ENCODE assay signal across 8 mouse cellular contexts in the genomic region with DNA sequence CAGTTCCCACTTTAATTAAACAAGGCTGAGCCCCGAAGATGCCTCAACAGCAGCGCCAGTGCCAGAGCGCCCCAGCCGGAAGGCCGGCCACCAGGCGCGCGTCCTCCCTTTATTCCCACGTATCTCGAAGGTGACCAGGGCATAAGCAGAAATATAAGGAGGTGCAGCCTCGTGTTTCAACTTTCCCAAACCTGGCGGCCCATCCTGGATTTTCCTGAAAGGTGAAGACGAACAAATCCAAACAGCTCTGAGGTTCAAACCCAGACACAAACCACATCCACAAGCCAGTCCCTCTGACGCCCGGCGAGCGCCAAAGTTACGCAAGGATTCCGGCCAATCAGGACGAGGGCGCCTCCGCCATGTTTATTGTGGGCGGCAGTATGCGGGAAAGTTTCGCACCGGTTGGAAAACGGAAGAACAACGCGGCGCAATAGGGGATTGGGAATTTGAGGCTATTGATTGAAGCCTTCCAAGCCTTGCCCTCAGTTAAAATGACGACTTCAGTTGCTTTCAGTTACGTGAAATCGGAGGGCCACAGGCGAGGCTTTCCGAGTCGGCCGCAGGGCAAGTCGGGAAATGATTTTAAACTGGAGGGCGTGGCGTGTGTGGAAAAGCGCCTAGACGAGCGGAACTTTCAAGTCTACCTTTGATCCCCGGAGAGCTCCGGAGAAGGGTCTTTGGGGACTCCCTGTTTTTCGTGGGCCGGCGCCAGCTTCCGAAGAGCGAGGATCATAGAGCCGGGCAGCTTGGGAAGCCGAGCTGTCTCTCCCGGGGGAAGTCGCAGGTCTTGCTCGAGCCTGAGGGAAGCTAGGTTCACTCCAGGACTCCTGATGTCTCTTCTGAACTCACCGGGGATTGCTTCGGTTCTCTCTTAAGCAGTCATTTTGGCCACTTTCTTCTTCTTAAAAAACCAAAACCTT. TPM values are rescaled to one million over a fixed set of nuclear protein-coding genes. Genes with fewer than 3 reads are reported as not detected.
A peak's percentile ranks its signal among the peaks of the same experiment; 100 is the strongest.
DNase-seq lines count a peak whose midpoint lies in the region; ATAC-seq and TF ChIP-seq lines count a peak whose summit lies in the region.

A gene (minus strand): TSS at position 307 of the 920 bp plus-strand sequence.
A gene (plus strand): TSS at position 362 of the 920 bp plus-strand sequence.

- H3K9ac ChIP-seq in heart, embryonic 12.5 days: peak within 1 kb of the TSS; percentile 84
- H3K9ac ChIP-seq in kidney, postnatal 0 days (ENCODE audit: low read depth, low read length): peak within 1 kb of the TSS; percentile 73
- peak within 1 kb of the TSS; percentile 91 for H3K9ac ChIP-seq in liver, embryonic 11.5 days (ENCODE audit: low read depth, low read length)
- H3K9ac ChIP-seq in stomach, embryonic 14.5 days (replicated peaks; ENCODE audit: low read depth, low read length): peak within 1 kb of the TSS; percentile 87

- H3K9me3 ChIP-seq in heart, embryonic 12.5 days (replicated peaks): no peaks in the 10 kb centered on the region
- no peaks in the 10 kb centered on the region for H3K9me3 ChIP-seq in kidney, postnatal 0 days (replicated peaks; ENCODE audit: low read length)
- H3K9me3 ChIP-seq in liver, embryonic 11.5 days (ENCODE audit: control insufficient read depth, low read length): no peaks in the 10 kb centered on the region
- H3K9me3 ChIP-seq in stomach, embryonic 14.5 days (ENCODE audit: control insufficient read depth, low read depth, low read length): no peaks in the 10 kb centered on the region

- peaks cover 4% of the 10 kb centered on the region; the same call in 1 of the 2 replicates for H3K36me3 ChIP-seq in heart, embryonic 12.5 days
- no peaks in the 10 kb centered on the region for H3K36me3 ChIP-seq in kidney, postnatal 0 days (ENCODE audit: insufficient read depth, low read length)
- H3K36me3 ChIP-seq in liver, embryonic 11.5 days (ENCODE audit: control insufficient read depth, insufficient read depth, low read length): peaks cover 2% of the 10 kb centered on the region; the same call in 1 of the 2 replicates
- H3K36me3 ChIP-seq in stomach, embryonic 14.5 days (ENCODE audit: control insufficient read depth, insufficient read depth, low read length): no peaks in the 10 kb centered on the region; the same call in 1 of the 2 replicates

- WGBS in heart, embryonic 12.5 days: under 1% methylated on average over 57 of the region's 57 CpGs
- under 1% methylated on average over 57 of the region's 57 CpGs for WGBS in kidney, postnatal 0 days
- WGBS in liver, embryonic 11.5 days: under 1% methylated on average over 57 of the region's 57 CpGs
- under 1% methylated on average over 57 of the region's 57 CpGs for WGBS in stomach, embryonic 14.5 days

- H3K27ac ChIP-seq in heart, embryonic 12.5 days (ENCODE audit: poor library complexity, severe bottlenecking): peak within 1 kb of the TSS; percentile 75
- peak within 1 kb of the TSS; percentile 73 for H3K27ac ChIP-seq in kidney, postnatal 0 days
- peak within 1 kb of the TSS; percentile 77; the same call in 1 of the 2 replicates for H3K27ac ChIP-seq in liver, embryonic 11.5 days (ENCODE audit: low read depth, low read length)
- peak within 1 kb of the TSS; percentile 69 for H3K27ac ChIP-seq in stomach, embryonic 14.5 days (ENCODE audit: low read length)

- H3K4me1 ChIP-seq in heart, embryonic 12.5 days (replicated peaks): peaks cover 26% of the 10 kb centered on the region
- H3K4me1 ChIP-seq in kidney, postnatal 0 days (replicated peaks; ENCODE audit: insufficient read depth, low read length): peaks cover 20% of the 10 kb centered on the region; the same call in 1 of the 2 replicates
- H3K4me1 ChIP-seq in liver, embryonic 11.5 days (replicated peaks; ENCODE audit: control insufficient read depth, insufficient read depth, low read length): peaks cover 17% of the 10 kb centered on the region; the same call in 1 of the 2 replicates
- peaks cover 14% of the 10 kb centered on the region for H3K4me1 ChIP-seq in stomach, embryonic 14.5 days (ENCODE audit: control insufficient read depth, insufficient read depth, low read length)

- DNase-seq in CD4-positive helper T cell, adult 2 months (ENCODE audit: low read depth, low spot score): peak; percentile 97
- DNase-seq in brain, embryonic 18.5 days (ENCODE audit: low read depth, low spot score): peak; percentile 98
- DNase-seq in kidney, postnatal 0 days (ENCODE audit: low spot score): peak; percentile 99
- DNase-seq in liver, embryonic 11.5 days (ENCODE audit: low spot score): peak; percentile 91
- DNase-seq in naive thymus-derived CD4-positive, alpha-beta T cell, adult 2 months (ENCODE audit: low read depth): peak; percentile 96

- no peaks in the 10 kb centered on the region for H3K27me3 ChIP-seq in heart, embryonic 12.5 days (replicated peaks)
- H3K27me3 ChIP-seq in kidney, postnatal 0 days (ENCODE audit: insufficient read depth, low read length): no peaks in the 10 kb centered on the region
- no peaks in the 10 kb centered on the region for H3K27me3 ChIP-seq in liver, embryonic 11.5 days (replicated peaks; ENCODE audit: control insufficient read depth, insufficient read depth, low read length)
- H3K27me3 ChIP-seq in stomach, embryonic 14.5 days (ENCODE audit: control insufficient read depth, insufficient read depth, low read length): no peaks in the 10 kb centered on the region

- peak; percentile 91 for ATAC-seq in erythroid progenitor cell, adult 5-6 weeks (replicated peaks; ENCODE audit: low FRiP score, poor library complexity, severe bottlenecking)
- ATAC-seq in heart, embryonic 12.5 days (ENCODE audit: insufficient number of reproducible peaks, low FRiP score): peak; percentile 94
- peak; percentile 97 for ATAC-seq in kidney, postnatal 0 days (replicated peaks; ENCODE audit: low FRiP score, low read depth)
- ATAC-seq in liver, embryonic 11.5 days (replicated peaks; ENCODE audit: low FRiP score): peak; percentile 95
- peak; percentile 97 for ATAC-seq in stomach, embryonic 14.5 days (ENCODE audit: insufficient number of reproducible peaks, insufficient read depth, low FRiP score, low read depth)

- TF ChIP-seq CTCF in kidney, postnatal 0 days (IDR thresholded peaks at IDR 0.05; ENCODE audit: low read depth): peak; percentile 29; the same call in 1 of the 2 replicates

- H3K4me2 ChIP-seq in heart, embryonic 12.5 days: peak within 1 kb of the TSS; percentile 90
- peak within 1 kb of the TSS; percentile 89 for H3K4me2 ChIP-seq in kidney, postnatal 0 days (ENCODE audit: low read length)
- H3K4me2 ChIP-seq in liver, embryonic 11.5 days: peak within 1 kb of the TSS; percentile 76
- H3K4me2 ChIP-seq in stomach, embryonic 14.5 days (replicated peaks; ENCODE audit: low read depth, low read length): peak within 1 kb of the TSS; percentile 61

- H3K4me3 ChIP-seq in heart, embryonic 12.5 days: peak within 1 kb of the TSS; percentile 83
- H3K4me3 ChIP-seq in kidney, postnatal 0 days (replicated peaks; ENCODE audit: low read depth, low read length): peak within 1 kb of the TSS; percentile 79
- H3K4me3 ChIP-seq in liver, embryonic 11.5 days (ENCODE audit: low read depth, low read length): peak within 1 kb of the TSS; percentile 87
- H3K4me3 ChIP-seq in stomach, embryonic 14.5 days (ENCODE audit: low read depth, low read length): peak within 1 kb of the TSS; percentile 64

RNA-seq across cellular contexts. Expression of the first gene that starts in this region (rescaled TPM):
- total RNA-seq in erythroid progenitor cell, adult 5-6 weeks (2015; ENCODE audit: low replicate concordance): 23.1 and 35.3 TPM in 2 replicates
- 18.2 and 27.5 TPM in 2 replicates for total RNA-seq in erythroid progenitor cell, adult 5-6 weeks (2017; ENCODE audit: low replicate concordance)
- 35.2 and 38.4 TPM in 2 replicates for polyA plus RNA-seq in heart, embryonic 12.5 days (2016; fragmentation: Nextera tagmentation; extraction: Ambion mirVana)
- polyA plus RNA-seq in kidney, postnatal 0 days (2015; fragmentation: Nextera tagmentation; extraction: Ambion mirVana): 23.5 and 25.8 TPM in 2 replicates
- 68.3 and 84.3 TPM in 2 replicates for polyA plus RNA-seq in liver, embryonic 11.5 days (2014; fragmentation: Nextera tagmentation; extraction: Ambion mirVana)
- 26.1 and 31.2 TPM in 2 replicates for polyA plus RNA-seq in stomach, embryonic 14.5 days (2014; fragmentation: Nextera tagmentation; extraction: Ambion mirVana)

RNA-seq across cellular contexts. Expression of the second gene that starts in this region (rescaled TPM):
- total RNA-seq in erythroid progenitor cell, adult 5-6 weeks (2015; ENCODE audit: low replicate concordance): 163 and 208 TPM in 2 replicates
- 120 and 126 TPM in 2 replicates for total RNA-seq in erythroid progenitor cell, adult 5-6 weeks (2017; ENCODE audit: low replicate concordance)
- 17.0 and 17.8 TPM in 2 replicates for polyA plus RNA-seq in heart, embryonic 12.5 days (2016; fragmentation: Nextera tagmentation; extraction: Ambion mirVana)
- polyA plus RNA-seq in kidney, postnatal 0 days (2015; fragmentation: Nextera tagmentation; extraction: Ambion mirVana): 16.7 and 17.8 TPM in 2 replicates
- polyA plus RNA-seq in liver, embryonic 11.5 days (2014; fragmentation: Nextera tagmentation; extraction: Ambion mirVana): 34.7 and 39.0 TPM in 2 replicates
- 28.7 and 32.7 TPM in 2 replicates for polyA plus RNA-seq in stomach, embryonic 14.5 days (2014; fragmentation: Nextera tagmentation; extraction: Ambion mirVana)

Comparison
In these comparisons a context has a peak if more than half of its experiments do, and no peak if none do; other contexts are left out.
1. Peak in every context shown above with its lines: DNase-seq, ATAC-seq, H3K4me3 ChIP-seq and H3K27ac ChIP-seq.